Mouse (Mus musculus) CH12.LX (cell line): Measurements from ENCODE around the gene Ugt1a6a. TPM values are rescaled to one million over a fixed set of nuclear protein-coding genes. Genes with fewer than 3 reads are reported as not detected.

Experiments used
- DNase-seq: peaks from one replicate; pipeline ENCODE4 v3.0.0-alpha.2; 2013; ENCODE audit errors: extremely low read depth
- H3K27ac ChIP-seq: 2 replicates; pipeline ENCODE4 v1.5.1; 2012; ENCODE audit warnings: low read depth, mild to moderate bottlenecking, control low read depth, moderate library complexity; ENCODE audit not compliant: insufficient read depth
- H3K27me3 ChIP-seq: replicated peaks from 2 replicates; pipeline ENCODE3; 2012; ENCODE audit warnings: inconsistent platforms
- H3K36me3 ChIP-seq, 2 experiments: replicated peaks in 1 of 2; 2 replicates each; pipeline versions ENCODE3 to v1.6.1; 2012; ENCODE audit warnings: inconsistent platforms in 1 of 2, low read length in 1 of 2, mild to moderate bottlenecking in 1 of 2, mixed read lengths in 1 of 2, moderate library complexity in 1 of 2; ENCODE audit not compliant: control insufficient read depth in 1 of 2, insufficient read depth in 1 of 2
- H3K4me1 ChIP-seq, 2 experiments: 2 replicates each; pipeline ENCODE4 v1.6.1; 2012; ENCODE audit warnings: inconsistent platforms in 1 of 2, moderate library complexity in 1 of 2; ENCODE audit not compliant: insufficient read depth in 2 of 2, control insufficient read depth in 1 of 2
- H3K4me2 ChIP-seq: 2 replicates; pipeline ENCODE4 v1.6.1; 2012; ENCODE audit warnings: low read depth, mild to moderate bottlenecking, control low read depth; ENCODE audit not compliant: poor library complexity, insufficient read depth, severe bottlenecking
- H3K4me3 ChIP-seq, 3 experiments: fragments of 150-350 bp in 1 of 3; sonication (generic) in 1 of 3; replicated peaks in 1 of 3; 2 replicates each; pipeline versions ENCODE3 to v1.5.1; 2011 to 2012; ENCODE audit warnings: low read depth in 2 of 3, low read length in 2 of 3, mild to moderate bottlenecking in 2 of 3, moderate library complexity in 2 of 3, control low read depth in 1 of 3, improper control_type of control experiment in 1 of 3, inconsistent platforms in 1 of 3, mixed read lengths in 1 of 3; ENCODE audit not compliant: poor library complexity in 1 of 3
- H3K79me2 ChIP-seq: replicated peaks from 2 replicates; pipeline ENCODE4 v1.6.1; 2012; ENCODE audit warnings: mild to moderate bottlenecking, moderate library complexity; ENCODE audit not compliant: control insufficient read depth, poor library complexity, insufficient read depth, severe bottlenecking; ENCODE audit errors: extremely low read depth
- H3K9ac ChIP-seq: 2 replicates; pipeline ENCODE4 v1.6.1; 2012; ENCODE audit warnings: low read depth, mild to moderate bottlenecking, control low read depth, moderate library complexity; ENCODE audit not compliant: insufficient read depth
- H3K9me3 ChIP-seq: replicated peaks from 2 replicates; pipeline ENCODE3; 2012; ENCODE audit warnings: low read length, inconsistent platforms, mixed read lengths
- CHD1 ChIP-seq: IDR thresholded peaks from 2 replicates; pipeline ENCODE4 v1.6.1; 2012; ENCODE audit warnings: low read depth, low read length, improper control_type of control experiment, inconsistent platforms
- CHD2 ChIP-seq: IDR thresholded peaks from 2 replicates; pipeline ENCODE4 v1.6.1; 2011; ENCODE audit warnings: low read length, improper control_type of control experiment
- CTCF ChIP-seq, 2 experiments: IDR thresholded peaks in 1 of 2; conservative IDR thresholded peaks in 1 of 2; 2 replicates each; pipeline ENCODE4 v1.5.1; 2011 to 2012; ENCODE audit warnings: low read depth in 2 of 2, low read length in 2 of 2, improper control_type of control experiment in 1 of 2, inconsistent platforms in 1 of 2, mild to moderate bottlenecking in 1 of 2, moderate library complexity in 1 of 2
- E2F4 ChIP-seq: IDR thresholded peaks from 2 replicates; pipeline ENCODE4 v1.6.1; 2011; ENCODE audit warnings: low read depth, low read length, improper control_type of control experiment; ENCODE audit not compliant: insufficient replicate concordance
- ELF1 ChIP-seq: IDR thresholded peaks from 2 replicates; pipeline ENCODE4 v1.6.1; 2014; ENCODE audit warnings: low read depth, mild to moderate bottlenecking, inconsistent platforms, low read length, improper control_type of control experiment
- GABPA ChIP-seq: IDR thresholded peaks from 2 replicates; pipeline ENCODE4 v1.6.1; 2012; ENCODE audit warnings: low read depth, low read length, improper control_type of control experiment, inconsistent platforms; ENCODE audit not compliant: insufficient replicate concordance
- IRF4 ChIP-seq: IDR thresholded peaks from 2 replicates; pipeline ENCODE4 v1.6.1; 2014; ENCODE audit warnings: low read depth, mild to moderate bottlenecking, inconsistent platforms, low read length, improper control_type of control experiment
- JUN ChIP-seq: IDR thresholded peaks from 2 replicates; pipeline ENCODE4 v1.6.1; 2011; ENCODE audit warnings: low read depth, mild to moderate bottlenecking, low read length, improper control_type of control experiment, moderate library complexity; ENCODE audit not compliant: insufficient read depth
- JUND ChIP-seq: conservative IDR thresholded peaks from 2 replicates; pipeline ENCODE4 v1.6.1; 2011; ENCODE audit warnings: low read depth, low read length, improper control_type of control experiment
- KAT2A ChIP-seq: IDR thresholded peaks from 2 replicates; pipeline ENCODE4 v1.6.1; 2012; ENCODE audit warnings: low read length, improper control_type of control experiment, inconsistent platforms; ENCODE audit not compliant: insufficient replicate concordance
- MEF2A ChIP-seq: IDR thresholded peaks from 2 replicates; pipeline ENCODE4 v1.6.1; 2014; ENCODE audit warnings: low read depth, mild to moderate bottlenecking, inconsistent platforms, low read length, improper control_type of control experiment, borderline replicate concordance
- MXI1 ChIP-seq: IDR thresholded peaks from 2 replicates; pipeline ENCODE4 v1.6.1; 2011; ENCODE audit warnings: mild to moderate bottlenecking, low read depth, low read length, improper control_type of control experiment
- MYC ChIP-seq: IDR thresholded peaks from 2 replicates; pipeline ENCODE4 v1.6.1; 2011; ENCODE audit warnings: low read depth, mild to moderate bottlenecking, improper control_type of control experiment, low read length
- NELFE ChIP-seq: IDR thresholded peaks from 2 replicates; pipeline ENCODE4 v1.6.1; 2011; ENCODE audit warnings: low read depth, low read length, improper control_type of control experiment
- PAX5 ChIP-seq: IDR thresholded peaks from 2 replicates; pipeline ENCODE4 v1.6.1; 2012; ENCODE audit warnings: low read length, inconsistent platforms, mixed read lengths
- RCOR1 ChIP-seq: conservative IDR thresholded peaks from 2 replicates; pipeline ENCODE4 v1.6.1; 2012; ENCODE audit warnings: low read depth, mild to moderate bottlenecking, inconsistent platforms, low read length, improper control_type of control experiment
- SIN3A ChIP-seq: IDR thresholded peaks from 2 replicates; pipeline ENCODE4 v1.6.1; 2012; ENCODE audit warnings: low read length, improper control_type of control experiment, inconsistent platforms
- SMC3 ChIP-seq: IDR thresholded peaks from 2 replicates; pipeline ENCODE4 v1.6.1; 2011; ENCODE audit warnings: low read depth, low read length, improper control_type of control experiment
- TBP ChIP-seq: conservative IDR thresholded peaks from 2 replicates; pipeline ENCODE4 v1.6.1; 2011; ENCODE audit warnings: low read depth, low read length, improper control_type of control experiment
- TCF12 ChIP-seq: IDR thresholded peaks from 2 replicates; pipeline ENCODE4 v1.6.1; 2014; ENCODE audit warnings: low read depth, mild to moderate bottlenecking, inconsistent platforms, low read length, improper control_type of control experiment
- UBTF ChIP-seq: IDR thresholded peaks from 2 replicates; pipeline ENCODE4 v1.6.1; 2012; ENCODE audit warnings: low read depth, mild to moderate bottlenecking, inconsistent platforms, low read length, improper control_type of control experiment, moderate library complexity
- USF2 ChIP-seq: conservative IDR thresholded peaks from 2 replicates; pipeline ENCODE4 v1.6.1; 2011; ENCODE audit warnings: low read depth, low read length, improper control_type of control experiment
- ZC3H11A ChIP-seq: IDR thresholded peaks from 2 replicates; pipeline ENCODE4 v1.6.1; 2012; ENCODE audit warnings: low read depth, mild to moderate bottlenecking, inconsistent platforms, low read length, improper control_type of control experiment
- ZNF384 ChIP-seq: IDR thresholded peaks from 2 replicates; pipeline ENCODE4 v1.6.1; 2012; ENCODE audit warnings: low read depth, low read length, improper control_type of control experiment, inconsistent platforms
- dilution Hi-C: fragments of 300-500 bp; cut with MboI; formaldehyde crosslinking; loops from 2 replicates; pipeline ENCODE4 v1.14.3; 2020; ENCODE audit warnings: low sequenced_read_pairs; ENCODE audit not compliant: extremely low pct_unique_long_range_greater_than_20kb, extremely low pct_ligation_motif_present
- in situ Hi-C: fragments of 300-500 bp; cut with MboI; formaldehyde crosslinking; loops from 3 replicates; pipeline ENCODE4 v1.14.3; 2019; ENCODE audit warnings: low sequenced_read_pairs, low pct_ligation_motif_present, low pct_unique_long_range_greater_than_20kb, mixed read lengths
- polyA plus RNA-seq: library from polyadenylated mRNA; unstranded; fragments of >175 nt; gene quantifications from 2 replicates; pipeline ENCODE4 v1.2.1, GENCODE M21; 2012; ENCODE audit warnings: low read depth; ENCODE audit not compliant: insufficient read length
- total RNA-seq, 2 experiments: library from RNA; depleted of rRNA; stranded (reverse); fragments of 300-350 nt in 1 of 2; fragments of >200 nt in 1 of 2; gene quantifications; 2 replicates each; pipeline ENCODE4 v1.2.3; 2012 to 2014

Ugt1a6a gene
- total and polyA plus RNA-seq, 3 experiments = 0.19 to 0.43 (median 0.30) TPM

GRCm38 (mm10) chr1:88263778-88264177 lies 129.2 kb downstream of the Ugt1a6a start:
- Histone ChIP-seq H3K4me3 (no peak overlapping the region), H3K9ac (no peak overlapping the region), H3K27ac (no peak overlapping the region), H3K79me2 (no peaks in the 10 kb centered on the region), H3K4me1 (peaks cover 2 to 29% of the 10 kb centered on the region in 2 experiments; a peak in 3 of 4 replicates), H3K36me3 (peaks cover 60 to 90% of the 10 kb centered on the region in 2 experiments), H3K9me3 (peaks cover 12% of the 10 kb centered on the region), H3K4me2 (no peak overlapping the region), H3K27me3 (no peaks in the 10 kb centered on the region)
- in situ Hi-C loops (no loop called here), dilution Hi-C loops (no loop called here)
- no peak for TF ChIP-seq USF2
- no peak for TF ChIP-seq UBTF
- no peak for TF ChIP-seq GABPA
- no peak for TF ChIP-seq SIN3A
- TF ChIP-seq ZC3H11A = no peak
- TF ChIP-seq JUND = no peak
- TF ChIP-seq KAT2A = no peak
- no peak for TF ChIP-seq MXI1
- no peak for TF ChIP-seq ELF1
- no peak for TF ChIP-seq JUN
- no peak for TF ChIP-seq CTCF (conservative IDR thresholded peaks at IDR 0.05 in 1 of 2, IDR thresholded peaks at IDR 0.05 in 1 of 2; ENCODE audit: low read depth in 2 of 2, low read length in 2 of 2)
- TF ChIP-seq MEF2A = no peak
- DNase-seq = no peak

GRCm38 (mm10) chr1:88264237-88264868 lies 129.7 kb downstream of the Ugt1a6a start:
- Histone ChIP-seq H3K9ac (no peak overlapping the region), H3K79me2 (no peaks in the 10 kb centered on the region), H3K4me3 (no peak overlapping the region), H3K9me3 (peaks cover 14% of the 10 kb centered on the region), H3K36me3 (peaks cover 65 to 95% of the 10 kb centered on the region in 2 experiments), H3K4me1 (peaks cover 2 to 25% of the 10 kb centered on the region in 2 experiments; a peak in 3 of 4 replicates), H3K4me2 (no peak overlapping the region), H3K27me3 (no peaks in the 10 kb centered on the region), H3K27ac (no peak overlapping the region)
- TF ChIP-seq TBP (no peak), SMC3 (no peak), E2F4 (no peak), NELFE (no peak), MXI1 (no peak), ELF1 (no peak), CHD2 (no peak), CHD1 (no peak), RCOR1 (no peak), GABPA (no peak), PAX5 (no peak), CTCF (conservative IDR thresholded peaks at IDR 0.05 in 1 of 2, IDR thresholded peaks at IDR 0.05 in 1 of 2; ENCODE audit: low read depth in 2 of 2, low read length in 2 of 2) (no peak), IRF4 (no peak), USF2 (no peak), JUN (no peak), ZNF384 (no peak), MYC (no peak), TCF12 (no peak)
- no peak for DNase-seq
- dilution Hi-C loops (no loop called here), in situ Hi-C loops (no loop called here)
